ENCODE assay signal across 12 mouse cellular contexts in the genomic region with DNA sequence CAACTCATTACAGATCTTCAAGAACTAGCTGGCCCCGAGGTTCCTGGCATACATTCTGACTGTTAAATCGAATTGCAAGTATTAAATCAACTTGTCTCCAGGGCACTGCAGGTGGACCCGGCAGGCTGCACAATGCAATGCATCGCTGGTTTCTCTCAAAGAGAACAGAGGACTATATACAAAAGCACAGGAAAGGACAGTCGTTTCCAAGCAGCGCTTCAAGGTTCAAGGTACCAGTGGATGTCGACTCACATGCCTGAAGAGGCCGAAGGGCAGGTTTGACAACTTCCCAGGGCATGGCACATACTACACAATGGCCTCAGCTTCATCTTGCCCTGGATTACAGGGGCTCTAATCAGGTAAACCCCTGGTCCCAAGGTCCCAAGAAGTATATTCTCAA.
DNase-seq lines count a peak whose midpoint lies in the region; ATAC-seq and TF ChIP-seq lines count a peak whose summit lies in the region.
"Had no signal": no experiment of that assay in that cellular context is flagged by ENCODE, and none has a peak within 500 bp of the region (broad histone marks: within the 10 kb centered on the region; RNA-seq: fewer than 3 reads in every experiment).

No protein-coding gene starts in this region.

- no peak overlapping the region for H3K4me2 ChIP-seq in midbrain, embryonic 13.5 days (replicated peaks)
- no peak overlapping the region for H3K4me2 ChIP-seq in hindbrain, postnatal 0 days (ENCODE audit: low read depth, low read length)
- H3K4me2 ChIP-seq in kidney, embryonic 15.5 days, result no peak overlapping the region
- H3K4me2 ChIP-seq in midbrain, postnatal 0 days (ENCODE audit: low read depth, low read length, poor library complexity, severe bottlenecking), result no peak overlapping the region
- H3K4me2 ChIP-seq: liver, embryonic 11.5 days had no signal

- H3K27me3 ChIP-seq in midbrain, embryonic 13.5 days, result no peaks in the 10 kb centered on the region
- H3K27me3 ChIP-seq in midbrain, embryonic 10.5 days (ENCODE audit: low read depth, poor library complexity, severe bottlenecking), result no peaks in the 10 kb centered on the region
- H3K27me3 ChIP-seq in hindbrain, postnatal 0 days (ENCODE audit: insufficient read depth, low read length), result no peaks in the 10 kb centered on the region
- no peaks in the 10 kb centered on the region for H3K27me3 ChIP-seq in kidney, embryonic 15.5 days
- H3K27me3 ChIP-seq in midbrain, postnatal 0 days (ENCODE audit: insufficient read depth, low read length), result no peaks in the 10 kb centered on the region

- TF ChIP-seq CTCF in hindbrain, postnatal 0 days (IDR thresholded peaks at IDR 0.05; ENCODE audit: low read depth), result no peak
- no peak for TF ChIP-seq CTCF in midbrain, postnatal 0 days (IDR thresholded peaks at IDR 0.05)

- H3K9ac ChIP-seq in midbrain, embryonic 13.5 days (replicated peaks), result no peak overlapping the region
- no peak overlapping the region for H3K9ac ChIP-seq in hindbrain, postnatal 0 days (replicated peaks; ENCODE audit: low read length)
- H3K9ac ChIP-seq in kidney, embryonic 15.5 days, result no peak overlapping the region
- no peak overlapping the region for H3K9ac ChIP-seq in midbrain, postnatal 0 days (replicated peaks; ENCODE audit: low read length, poor library complexity, severe bottlenecking)
- H3K9ac ChIP-seq: forebrain, postnatal 0 days had no signal

- H3K4me3 ChIP-seq in midbrain, embryonic 13.5 days (replicated peaks), result no peak overlapping the region
- no peak overlapping the region for H3K4me3 ChIP-seq in midbrain, embryonic 10.5 days
- H3K4me3 ChIP-seq in hindbrain, postnatal 0 days (ENCODE audit: low read length), result no peak overlapping the region
- H3K4me3 ChIP-seq in kidney, embryonic 15.5 days (replicated peaks), result no peak overlapping the region
- no peak overlapping the region for H3K4me3 ChIP-seq in midbrain, postnatal 0 days (ENCODE audit: low read depth, low read length)
- H3K4me3 ChIP-seq: forebrain, embryonic 10.5 days had no signal

- DNase-seq in midbrain, embryonic 10.5 days (ENCODE audit: low spot score), result no peak
- no peak for DNase-seq in hindbrain, postnatal 0 days (ENCODE audit: low spot score)
- peak; percentile 36 for DNase-seq in midbrain, postnatal 0 days (ENCODE audit: low spot score)
- DNase-seq in thymus, postnatal 14 days, result no peak
- DNase-seq in urinary bladder, postnatal 4 days (ENCODE audit: low spot score in 2 of 2), result no peak
- DNase-seq: forebrain, postnatal 0 days; lung, adult 2 months had no signal

- H3K36me3 ChIP-seq in midbrain, embryonic 13.5 days, result peaks cover 9% of the 10 kb centered on the region
- no peaks in the 10 kb centered on the region for H3K36me3 ChIP-seq in midbrain, embryonic 10.5 days
- H3K36me3 ChIP-seq in hindbrain, postnatal 0 days (ENCODE audit: insufficient read depth, low read length), result no peaks in the 10 kb centered on the region
- no peaks in the 10 kb centered on the region; the same call in 1 of the 2 replicates for H3K36me3 ChIP-seq in kidney, embryonic 15.5 days
- H3K36me3 ChIP-seq in midbrain, postnatal 0 days (ENCODE audit: insufficient read depth, low read length), result no peaks in the 10 kb centered on the region
- H3K36me3 ChIP-seq: forebrain, embryonic 10.5 days had no signal

- H3K27ac ChIP-seq in midbrain, embryonic 13.5 days, result peak overlapping the region; percentile 27; the same call in 1 of the 2 replicates
- no peak overlapping the region for H3K27ac ChIP-seq in midbrain, embryonic 10.5 days (replicated peaks)
- peak overlapping the region; percentile 37; the same call in 1 of the 2 replicates for H3K27ac ChIP-seq in hindbrain, postnatal 0 days
- peak overlapping the region; percentile 24; the same call in 1 of the 2 replicates for H3K27ac ChIP-seq in kidney, embryonic 15.5 days
- no peak overlapping the region for H3K27ac ChIP-seq in midbrain, postnatal 0 days (ENCODE audit: low read depth, low read length)
- H3K27ac ChIP-seq: forebrain, embryonic 10.5 days had no signal

- ATAC-seq in midbrain, embryonic 13.5 days, result no peak
- ATAC-seq in hindbrain, postnatal 0 days, result no peak
- peak; percentile 62; the same call in 1 of the 2 replicates for ATAC-seq in kidney, embryonic 15.5 days (replicated peaks; ENCODE audit: low FRiP score)
- no peak for ATAC-seq in midbrain, postnatal 0 days (ENCODE audit: low FRiP score)
- ATAC-seq: forebrain, postnatal 0 days; intestine, postnatal 0 days had no signal

- 46% methylated on average over 8 of the region's 8 CpGs for WGBS in midbrain, embryonic 13.5 days
- WGBS in midbrain, embryonic 10.5 days, result 72% methylated on average over 8 of the region's 8 CpGs
- 28% methylated on average over 8 of the region's 8 CpGs for WGBS in hindbrain, postnatal 0 days
- 40% methylated on average over 8 of the region's 8 CpGs for WGBS in kidney, embryonic 15.5 days
- WGBS in midbrain, postnatal 0 days, result 30% methylated on average over 8 of the region's 8 CpGs

- no peaks in the 10 kb centered on the region for H3K9me3 ChIP-seq in midbrain, embryonic 13.5 days
- no peaks in the 10 kb centered on the region for H3K9me3 ChIP-seq in midbrain, embryonic 10.5 days (replicated peaks)
- no peaks in the 10 kb centered on the region for H3K9me3 ChIP-seq in hindbrain, postnatal 0 days (ENCODE audit: low read length)
- H3K9me3 ChIP-seq in kidney, embryonic 15.5 days (replicated peaks), result no peaks in the 10 kb centered on the region
- no peaks in the 10 kb centered on the region for H3K9me3 ChIP-seq in midbrain, postnatal 0 days (ENCODE audit: low read length)
- H3K9me3 ChIP-seq: forebrain, embryonic 10.5 days had no signal

- peaks cover 64% of the 10 kb centered on the region for H3K4me1 ChIP-seq in midbrain, embryonic 13.5 days (replicated peaks)
- peaks cover 12% of the 10 kb centered on the region for H3K4me1 ChIP-seq in midbrain, embryonic 10.5 days
- peaks cover 14% of the 10 kb centered on the region; the same call in 1 of the 2 replicates for H3K4me1 ChIP-seq in hindbrain, postnatal 0 days (ENCODE audit: insufficient read depth, low read length)
- H3K4me1 ChIP-seq in kidney, embryonic 15.5 days, result peaks cover 10% of the 10 kb centered on the region; the same call in 1 of the 2 replicates
- H3K4me1 ChIP-seq in midbrain, postnatal 0 days (ENCODE audit: insufficient read depth, low read length), result peaks cover 14% of the 10 kb centered on the region

Comparison
In these comparisons a context has a peak if more than half of its experiments do, and no peak if none do; other contexts are left out.
1. H3K27ac ChIP-seq: peak in midbrain, embryonic 13.5 days (single experiment), hindbrain, postnatal 0 days (single experiment) and kidney, embryonic 15.5 days (single experiment); none in midbrain, embryonic 10.5 days (single experiment) and midbrain, postnatal 0 days (single experiment).